Mouse (Mus musculus): ENCODE measurements around the gene Gpx4.

GRCm38 (mm10) chr10:80091527-80091926 lies 44.6 kb downstream of the Gpx4 start:
- TF ChIP-seq CTCF (IDR thresholded peaks at IDR 0.05; ENCODE audit: borderline replicate concordance, control insufficient read depth, extremely low read depth, insufficient read depth, low read length, poor library complexity) (no peak), POLR2A (IDR thresholded peaks at IDR 0.05; ENCODE audit: control insufficient read depth, extremely low read depth, insufficient read depth, low read length, poor library complexity) (no peak)
